Mouse (Mus musculus) liver, adult 2 months (tissue): ENCODE measurements around the gene Zap70.

ENCODE experiments used
- CTCF ChIP-seq: fragments of 200-500 bp; IDR thresholded peaks from 2 replicates; pipeline ENCODE4 v1.5.1; 2011; ENCODE audit warnings: low read depth, low read length, control low read depth
- POLR2A ChIP-seq: fragments of 200-500 bp; IDR thresholded peaks from 2 replicates; pipeline ENCODE4 v1.6.1; 2011; ENCODE audit warnings: low read length, control low read depth; ENCODE audit not compliant: insufficient read depth; ENCODE audit errors: extremely low read depth

DNA sequence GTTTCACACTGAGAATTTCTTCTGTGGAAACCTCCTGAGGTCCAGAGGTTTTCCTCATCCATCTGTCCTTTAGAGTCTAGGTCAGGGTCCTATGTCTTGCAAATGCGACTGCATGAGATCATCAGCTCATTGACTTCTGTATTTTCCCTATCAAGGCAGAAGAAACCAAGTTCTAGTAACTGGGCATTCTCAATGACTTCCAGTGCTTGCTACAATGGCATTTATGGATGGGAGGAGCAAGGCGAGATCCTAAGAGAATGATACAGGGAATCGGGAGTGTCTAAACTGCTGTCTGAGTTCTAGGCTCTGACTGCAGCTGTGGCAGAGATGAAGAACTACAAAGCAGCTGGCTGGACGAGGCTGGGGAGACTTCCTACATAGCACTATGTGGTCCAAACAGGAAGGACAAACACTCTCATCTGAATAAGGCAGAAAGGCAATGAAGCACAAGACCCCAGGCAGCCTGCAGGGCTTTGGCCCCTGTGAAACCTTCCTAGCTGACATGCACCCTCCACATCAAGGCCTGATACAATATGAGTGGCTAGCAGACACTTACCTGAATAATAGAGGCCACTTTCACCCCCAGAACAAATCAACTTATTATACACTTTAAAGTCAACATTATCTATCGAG, 52.8 kb downstream of the Zap70 start:
- TF ChIP-seq CTCF: no peak
- no peak for TF ChIP-seq POLR2A
